Mouse (Mus musculus): ENCODE results near the gene Pigyl.
A peak's percentile ranks its signal among the peaks of the same experiment; 100 is the strongest.

Pigyl gene

DNA sequence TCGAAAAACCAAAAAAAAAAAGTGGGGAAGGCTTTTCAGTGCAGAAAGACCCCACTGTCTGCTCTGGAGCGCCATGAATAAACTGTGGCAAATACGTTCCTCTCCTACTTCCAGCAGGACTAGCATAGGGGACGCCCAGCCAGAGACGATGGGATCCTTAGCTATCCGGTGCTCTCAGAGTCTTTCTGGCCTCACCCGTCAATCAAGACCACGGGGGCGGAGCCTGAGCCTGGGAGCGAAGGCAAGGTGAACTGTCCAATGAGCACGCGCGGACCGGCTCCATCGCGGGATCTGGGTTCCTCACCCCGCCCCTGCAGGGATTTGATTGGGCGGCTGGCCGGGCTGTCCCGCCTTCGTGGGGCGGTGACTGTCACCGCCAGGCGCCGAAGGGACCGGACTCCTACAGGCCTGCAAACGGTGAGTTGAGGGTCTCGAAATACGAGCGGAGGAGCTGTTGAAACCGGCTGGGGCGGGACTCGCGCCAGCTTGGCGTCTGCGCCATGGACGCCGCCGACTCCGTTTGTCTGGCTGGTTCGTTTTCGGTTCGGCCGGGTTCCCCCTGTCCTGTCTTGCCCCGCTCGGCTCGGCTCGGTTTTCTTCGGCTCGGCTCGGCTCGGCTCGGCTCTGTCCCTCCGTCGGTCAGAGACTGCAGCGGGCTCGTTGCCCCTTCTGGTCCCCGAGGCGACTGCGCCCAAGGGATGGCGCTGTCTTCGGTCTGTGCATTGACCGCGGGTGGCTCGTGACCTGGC is at the start of gene Pigyl:
Pigyl (plus strand) TSS at position 350 of the 749 bp plus-strand sequence.
- DNase-seq: peak; percentile 99

DNA sequence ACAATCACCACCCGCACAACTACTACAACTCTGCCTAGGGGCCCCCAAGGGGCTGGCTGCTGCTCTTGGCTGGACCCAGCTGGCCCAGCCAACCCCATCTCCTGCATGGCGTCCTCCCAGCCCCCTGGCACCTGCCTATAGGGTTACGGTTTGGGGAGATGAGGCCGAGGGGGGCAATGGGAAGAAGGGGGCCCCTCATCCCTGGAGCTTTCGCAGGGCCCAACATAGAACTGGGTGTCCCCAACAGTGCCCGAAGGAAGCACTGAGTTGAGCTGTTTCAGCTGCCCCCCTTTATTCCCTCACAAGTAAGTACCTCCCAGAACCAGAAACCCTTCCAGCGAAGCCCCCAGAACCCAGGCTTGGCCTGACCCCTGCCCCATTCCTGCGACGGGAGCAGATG is 48.5 kb upstream of the Pigyl start:
- DNase-seq: no peak

DNA sequence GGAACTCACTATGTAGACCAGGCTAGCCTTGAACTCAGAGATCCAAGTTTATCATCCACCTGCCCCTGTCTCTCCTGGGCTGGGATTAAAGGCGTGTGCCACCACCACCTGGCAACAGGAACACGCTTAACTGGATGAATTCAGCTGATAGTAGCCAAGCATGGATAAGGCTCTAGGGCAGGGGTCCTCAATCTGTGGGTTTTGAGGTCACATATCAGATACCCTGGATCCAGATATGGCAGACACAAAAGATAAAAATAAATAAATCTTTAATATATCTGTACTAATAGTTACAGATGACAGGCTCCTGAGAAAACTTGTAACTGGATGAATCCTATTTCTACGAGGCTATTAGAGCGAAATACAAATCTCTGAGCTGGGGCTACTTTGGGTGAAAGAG is 41.0 kb upstream of the Pigyl start:
- DNase-seq: no peak

DNA sequence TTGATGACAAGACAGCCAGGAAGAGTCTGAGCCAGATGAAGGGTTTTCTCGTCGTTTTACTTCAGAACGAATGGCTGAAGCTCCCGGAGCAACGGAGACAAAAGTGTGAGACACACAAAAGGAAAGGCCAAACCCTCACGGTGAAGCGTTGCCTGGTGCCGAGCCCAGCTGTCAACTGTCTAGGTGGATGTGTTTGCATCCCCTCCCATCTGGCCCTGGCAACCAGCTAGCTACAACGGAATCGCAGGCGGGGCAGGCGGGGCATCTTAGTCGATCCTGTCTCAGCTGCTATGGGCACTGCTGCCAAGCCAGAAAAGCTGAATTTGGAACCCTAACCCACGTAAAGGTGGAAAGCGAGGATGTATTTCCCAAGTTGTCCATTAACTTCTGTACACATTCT is 40.6 kb upstream of the Pigyl start:
- peak; percentile 29 for DNase-seq

DNA sequence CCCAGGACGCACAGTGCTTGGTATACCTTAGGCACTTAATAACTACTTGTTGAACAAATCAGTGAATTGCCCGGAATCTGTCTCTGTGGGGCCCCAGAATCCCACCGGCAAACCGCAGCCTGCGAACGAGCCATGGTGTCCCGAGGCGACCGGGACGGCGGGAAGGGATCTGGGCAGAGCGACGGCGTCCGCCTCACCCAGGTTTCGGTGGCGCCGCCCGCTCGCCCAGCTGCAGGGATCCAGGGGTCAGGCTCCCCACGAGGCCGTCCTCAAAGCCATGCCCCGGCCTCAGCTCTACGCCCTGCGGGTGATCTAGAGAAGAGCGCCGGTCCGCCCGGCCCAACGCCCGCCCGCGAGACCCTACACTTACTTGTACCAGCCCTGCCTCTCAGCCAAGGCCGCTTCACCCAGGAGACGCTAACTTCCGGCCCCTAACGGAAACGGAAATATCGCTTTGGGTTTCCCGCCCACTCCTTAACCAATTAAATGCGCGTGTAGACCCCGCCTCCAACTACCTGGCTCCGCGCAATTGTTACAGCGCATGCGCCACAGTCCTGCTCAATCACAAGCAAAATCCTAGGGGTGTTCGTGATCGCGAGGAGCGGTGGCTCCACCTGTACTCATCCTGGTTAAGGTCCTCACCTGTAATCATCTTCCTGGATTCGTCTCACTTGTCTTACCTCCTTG is 39.8 kb upstream of the Pigyl start, which contains the start of gene Elof1:
Elof1 (minus strand) TSS at position 433 of the 687 bp plus-strand sequence.
- DNase-seq: peak; percentile 95

DNA sequence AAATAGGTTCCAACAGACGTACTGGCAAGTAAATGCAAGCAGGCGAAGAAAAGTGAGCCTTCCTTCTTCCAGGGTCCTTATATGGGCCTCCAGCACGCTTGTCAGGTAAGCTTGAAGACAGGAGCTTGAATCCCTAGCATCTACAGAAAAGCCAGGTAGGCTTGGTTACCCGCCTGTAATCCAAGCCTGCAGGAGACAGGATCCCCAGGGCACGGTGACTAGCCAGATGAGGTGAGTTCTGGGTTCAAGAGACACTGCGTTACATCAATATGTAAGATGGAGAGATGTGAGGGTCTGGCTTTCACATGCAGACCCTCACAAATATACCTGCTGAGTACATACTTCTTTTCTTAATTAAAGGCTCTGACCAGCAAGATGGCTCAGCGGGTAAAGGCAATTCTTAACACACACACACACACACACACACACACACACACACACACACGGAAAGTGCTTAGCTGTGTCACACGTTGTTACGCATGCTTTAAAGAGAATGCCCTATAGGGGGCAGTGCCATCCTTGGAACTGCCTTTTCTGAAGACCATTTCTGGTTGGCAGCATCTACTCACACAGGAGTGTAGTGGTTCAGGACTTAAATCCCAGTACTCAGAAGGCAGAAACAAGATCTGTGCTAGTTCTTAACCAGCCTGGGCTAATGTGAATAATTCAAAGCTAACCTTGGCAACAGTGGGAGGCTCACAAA is 38.7 kb upstream of the Pigyl start:
- peak; percentile 79 for DNase-seq

DNA sequence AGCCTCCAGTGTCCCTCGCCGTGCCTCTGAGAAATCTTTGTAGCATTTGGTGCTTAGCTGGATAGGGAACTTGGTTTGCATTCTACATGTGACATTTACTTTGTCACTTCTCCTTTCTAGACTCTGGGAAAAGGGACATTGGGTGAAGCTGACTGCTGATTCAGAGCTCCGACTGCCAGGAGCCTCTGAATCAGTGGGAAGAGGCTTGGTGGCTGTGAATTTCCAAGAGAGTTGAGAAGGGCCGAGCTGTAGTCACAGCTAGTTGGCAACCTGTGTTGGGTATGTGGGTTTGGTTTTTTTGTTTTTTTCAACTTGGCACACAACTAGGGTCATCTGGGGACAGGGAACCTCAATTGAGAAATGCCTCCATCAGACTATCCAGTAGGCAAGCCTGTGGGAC is 37.1 kb upstream of the Pigyl start:
- no peak for DNase-seq

DNA sequence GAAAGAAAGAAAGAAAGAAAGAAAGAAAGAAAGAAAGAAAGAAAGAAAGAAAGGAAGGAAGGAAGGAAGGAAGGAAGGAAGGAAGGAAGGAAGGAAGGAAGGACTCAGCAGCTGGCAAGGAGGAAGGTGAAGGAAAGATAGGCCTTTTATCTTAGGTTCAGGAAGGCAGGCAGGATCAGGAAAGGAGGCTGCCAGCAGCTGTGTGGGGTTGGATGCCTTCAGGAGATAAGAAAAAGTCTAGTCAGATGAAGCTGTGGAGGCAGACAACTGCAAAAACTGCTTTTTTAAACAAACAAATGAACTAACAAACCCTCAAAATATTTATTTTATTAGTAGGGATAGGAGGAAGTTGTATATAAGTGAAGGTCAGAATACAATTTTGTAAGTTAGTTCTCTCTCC is 35.1 kb upstream of the Pigyl start:
- DNase-seq: no peak

DNA sequence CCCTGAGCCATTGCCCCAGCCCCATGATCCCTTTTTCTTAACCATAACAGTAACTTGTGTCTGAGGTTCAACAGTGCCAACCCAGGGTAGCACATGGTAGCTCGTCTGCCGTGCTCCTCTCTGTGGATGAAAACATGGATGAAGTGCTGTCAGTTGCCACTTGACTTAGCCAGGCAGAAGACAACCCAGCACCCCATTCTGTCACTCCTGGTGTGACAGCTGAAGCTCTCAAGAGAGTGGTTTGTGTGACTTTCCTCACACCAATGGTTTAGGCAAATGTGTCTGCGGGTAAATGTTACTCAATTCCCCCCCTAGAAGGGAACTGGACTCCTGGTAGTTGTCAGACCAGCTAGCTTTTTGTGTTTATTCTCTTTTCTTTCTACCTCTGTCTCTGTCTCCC is 34.6 kb upstream of the Pigyl start:
- no peak for DNase-seq

DNA sequence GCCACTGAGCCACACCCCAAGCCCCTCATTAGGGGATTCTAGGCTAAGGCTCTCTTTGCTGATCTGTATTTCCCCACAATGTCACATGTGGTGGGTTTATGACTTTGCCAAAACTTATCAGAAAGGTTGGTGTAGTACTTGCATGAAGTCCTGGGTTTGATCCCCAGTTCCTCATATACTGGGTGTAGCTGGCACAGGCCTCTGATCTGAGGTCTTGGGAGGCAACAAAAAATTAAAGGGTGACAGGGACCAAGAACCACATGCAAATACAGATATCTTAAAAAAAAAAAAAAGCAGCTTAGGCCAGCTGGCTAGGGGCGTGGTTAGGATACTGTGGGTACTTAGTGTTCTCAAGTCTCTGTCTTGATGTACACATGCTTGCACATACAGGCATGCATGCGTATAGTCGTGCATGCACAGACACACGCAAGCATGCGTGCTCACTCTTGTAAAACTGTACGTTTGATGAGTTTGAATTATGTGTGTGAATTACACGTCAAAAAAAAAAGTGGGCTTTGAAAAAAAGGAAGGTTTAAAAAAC is 33.5 kb upstream of the Pigyl start:
- no peak for DNase-seq

DNA sequence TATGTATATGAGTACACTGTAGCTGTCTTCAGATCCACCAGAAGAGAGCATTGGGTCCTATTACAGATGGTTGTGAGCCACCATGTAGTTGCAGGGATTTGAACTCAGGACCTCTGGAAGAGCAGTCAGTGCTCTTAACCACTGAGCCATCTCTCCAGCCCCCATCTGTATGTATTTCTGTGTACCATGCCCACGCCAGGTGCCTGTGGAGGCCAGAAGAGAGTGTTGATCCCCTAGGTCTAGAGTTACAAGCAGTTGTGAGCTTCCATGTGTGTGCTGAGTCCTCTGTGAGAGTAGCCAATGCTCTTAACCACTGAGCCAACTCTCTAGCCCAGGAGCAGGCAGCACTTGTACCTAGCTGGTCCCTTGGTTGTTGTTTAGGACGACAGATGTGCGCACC is 32.5 kb upstream of the Pigyl start:
- no peak for DNase-seq

DNA sequence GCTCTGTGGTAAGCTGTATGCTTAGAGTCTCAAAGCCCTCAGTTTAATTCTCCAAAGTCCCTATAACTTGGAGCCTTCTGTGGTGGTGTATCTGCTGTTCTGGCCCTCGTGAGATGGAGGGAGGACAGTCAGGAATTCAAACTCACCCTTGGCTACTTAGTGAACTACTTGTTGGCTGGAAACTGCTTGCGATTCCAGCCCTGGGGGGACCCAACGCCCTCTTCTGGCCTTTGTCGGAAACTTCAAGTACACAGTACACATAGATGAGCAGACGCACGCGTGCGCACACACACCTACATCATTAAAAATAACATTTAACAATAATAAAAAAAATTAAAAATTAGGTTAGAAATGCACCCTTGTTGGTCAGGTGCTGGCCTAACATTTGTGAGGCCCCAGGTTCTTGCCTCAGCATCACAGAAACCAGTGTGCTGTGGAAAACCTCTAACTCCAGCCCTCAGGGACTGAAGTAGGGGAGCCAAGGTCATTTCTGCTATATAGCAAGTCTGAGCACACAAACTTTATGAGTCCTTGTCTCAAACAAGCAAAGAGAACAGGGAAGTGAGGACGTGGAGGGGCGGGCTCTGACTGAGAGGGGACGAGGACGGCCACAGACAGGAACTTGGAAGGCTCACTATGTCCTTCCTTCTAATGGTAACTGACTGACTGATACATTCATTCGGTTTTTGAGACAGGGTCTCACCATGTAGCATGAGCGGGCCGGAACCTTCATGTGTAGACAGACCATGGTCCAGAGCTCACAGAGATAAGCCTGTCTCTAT is 31.2 kb upstream of the Pigyl start:
- DNase-seq: no peak

DNA sequence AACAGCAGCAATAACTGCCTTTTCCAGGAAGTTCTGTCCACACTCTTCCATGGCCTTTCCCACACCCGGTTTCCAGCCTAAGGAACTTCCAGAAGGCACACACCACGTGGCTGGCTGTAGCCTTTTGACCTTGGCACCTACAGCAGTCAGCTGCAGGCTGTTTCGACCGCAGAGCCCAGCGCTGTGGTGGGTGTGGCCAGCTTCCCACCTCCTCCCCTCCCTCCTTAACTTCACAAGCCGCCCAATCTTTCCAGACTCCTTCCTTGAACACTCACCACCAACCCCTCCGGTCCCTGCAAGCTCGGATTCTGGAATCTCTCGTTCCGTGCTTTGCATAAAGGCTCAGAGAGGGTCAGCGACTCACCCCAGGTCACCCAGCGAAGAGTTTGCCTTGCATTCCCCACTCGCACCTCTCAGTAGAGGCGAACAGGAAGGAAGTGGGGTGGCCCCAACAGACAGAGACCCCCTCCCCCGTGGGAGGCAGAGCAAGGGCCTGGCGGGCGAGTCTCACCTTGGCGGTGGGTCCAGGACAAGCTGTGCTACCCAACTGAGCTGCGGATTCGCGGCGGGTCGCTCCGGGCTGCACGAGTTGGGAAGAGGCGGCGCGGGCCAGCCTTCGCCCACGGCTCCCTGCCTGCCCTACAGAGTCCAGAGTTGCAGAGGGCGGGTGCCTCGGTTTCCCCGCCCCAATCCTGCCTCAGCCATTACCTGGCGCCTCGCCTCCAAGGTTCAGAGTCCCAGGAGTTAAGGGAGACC is 25.2 kb upstream of the Pigyl start:
- DNase-seq: peak; percentile 90

DNA sequence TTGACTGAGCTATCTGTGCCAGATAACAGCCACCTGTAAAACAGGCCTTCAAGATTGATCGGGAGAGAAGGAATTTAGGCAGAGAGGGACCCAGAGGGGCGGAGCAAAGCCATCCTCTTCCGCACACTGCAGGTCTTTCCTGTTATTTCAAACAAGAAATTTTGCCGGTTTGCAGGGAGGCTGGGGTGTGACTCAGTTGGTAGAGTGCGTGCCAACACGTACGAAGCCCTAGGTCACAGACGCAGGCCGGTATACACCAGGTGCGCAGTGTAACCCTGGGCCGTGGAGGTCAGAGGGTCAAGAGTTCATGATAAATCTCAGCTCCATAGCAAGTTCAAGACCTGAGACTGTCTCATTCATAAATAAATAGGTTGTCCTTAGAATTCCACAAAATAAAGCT is 24.4 kb upstream of the Pigyl start:
- peak; percentile 46 for DNase-seq

DNA sequence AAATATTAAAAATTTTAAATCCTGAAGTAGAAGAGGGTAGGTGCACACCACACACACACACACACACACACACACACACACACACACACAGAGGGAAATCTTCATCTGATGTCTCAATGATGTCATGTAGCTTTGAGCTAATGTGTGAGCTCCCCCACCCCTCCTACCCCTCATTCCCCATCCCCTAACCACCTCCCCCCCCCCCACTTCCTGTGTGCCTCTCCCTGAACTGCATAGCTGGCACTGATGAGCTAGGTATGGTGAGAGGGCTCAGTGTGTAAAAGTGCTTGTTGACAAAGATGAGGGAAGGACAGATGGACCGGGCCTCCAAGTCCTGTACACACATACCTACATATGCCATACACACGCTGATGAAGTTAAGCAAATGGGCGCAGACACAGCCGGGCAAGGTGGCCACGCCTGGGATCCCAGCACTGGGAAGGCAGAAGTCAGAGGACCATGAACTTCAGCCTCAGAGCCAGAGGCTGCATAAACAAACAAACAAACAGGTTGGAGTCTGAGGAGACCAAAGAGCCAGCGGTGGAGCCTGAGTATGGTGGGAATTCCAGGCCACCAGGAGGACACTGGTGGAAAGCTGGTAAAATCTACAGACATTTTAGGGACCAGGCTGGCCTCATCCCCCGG is 22.3 kb upstream of the Pigyl start:
- peak; percentile 51 for DNase-seq

DNA sequence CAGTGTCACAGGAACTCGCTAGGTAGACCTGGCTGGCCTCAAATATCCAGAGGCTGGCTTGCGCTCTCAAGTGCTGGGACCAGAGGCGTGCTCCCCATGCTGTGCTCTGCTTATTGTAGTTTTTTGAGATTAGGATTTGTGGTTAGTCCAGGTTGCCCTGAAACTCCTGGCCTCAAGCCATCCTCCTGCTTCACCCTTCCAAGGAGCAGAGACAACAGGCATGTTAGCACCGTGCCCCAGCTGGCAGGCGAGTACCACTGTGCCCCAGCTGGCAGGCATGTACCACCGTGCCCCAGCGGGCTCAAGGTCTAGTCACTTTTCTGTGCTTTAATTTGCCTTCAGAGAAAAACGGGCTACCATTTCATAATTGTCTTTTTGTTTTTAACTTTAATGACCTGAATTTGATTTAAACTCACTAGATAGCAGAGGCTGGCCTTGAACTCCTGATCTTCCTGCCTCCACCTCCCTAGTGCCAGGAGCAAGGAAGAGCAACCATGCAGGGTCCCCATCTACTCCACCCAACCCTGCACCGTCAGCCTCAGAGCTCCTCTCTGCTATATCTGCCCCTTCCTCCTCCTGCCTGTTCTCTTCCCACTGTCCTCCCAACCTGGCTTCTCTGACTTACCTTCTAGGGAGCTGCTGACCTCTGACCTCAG is 21.5 kb upstream of the Pigyl start:
- peak; percentile 44 for DNase-seq

DNA sequence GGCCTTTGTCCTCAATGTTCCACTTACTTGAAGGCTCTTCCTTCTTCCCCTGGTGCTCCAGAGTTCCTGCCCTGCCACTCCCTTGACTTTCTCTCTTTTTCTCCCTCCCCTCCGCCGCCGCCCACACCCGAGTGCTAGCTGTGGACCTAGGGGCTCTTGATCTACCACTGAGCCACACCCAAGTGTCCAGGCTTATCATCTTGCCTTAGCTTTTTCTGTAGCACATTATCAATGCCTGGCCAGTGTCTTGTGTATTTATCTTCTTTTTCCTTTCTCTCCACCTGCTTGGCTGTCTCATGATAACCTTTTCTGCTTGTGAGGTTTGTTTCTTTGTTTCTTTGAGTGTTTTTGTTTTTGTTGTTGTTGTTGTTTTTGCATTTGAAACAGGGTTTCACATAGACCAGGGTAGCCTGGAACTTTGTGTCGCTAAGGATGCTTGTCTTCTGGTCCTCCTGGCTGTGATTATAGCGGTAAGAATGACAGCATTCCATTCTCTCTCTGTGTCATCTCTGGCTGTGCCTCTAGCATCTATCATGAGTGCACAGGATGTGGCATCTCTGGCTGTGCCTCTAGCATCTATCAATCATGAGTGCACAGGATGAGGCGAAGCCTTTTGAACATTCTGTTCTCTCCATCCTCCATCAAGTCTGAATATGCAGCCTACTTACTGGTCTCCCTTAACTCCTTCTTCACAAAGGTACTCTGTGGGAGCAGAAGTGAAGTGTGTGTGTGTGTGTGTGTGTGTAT is 20.8 kb upstream of the Pigyl start, which contains the start of gene Acp5:
Acp5 (minus strand) TSS at position 68 of the 747 bp plus-strand sequence.
- DNase-seq: peak; percentile 49

DNA sequence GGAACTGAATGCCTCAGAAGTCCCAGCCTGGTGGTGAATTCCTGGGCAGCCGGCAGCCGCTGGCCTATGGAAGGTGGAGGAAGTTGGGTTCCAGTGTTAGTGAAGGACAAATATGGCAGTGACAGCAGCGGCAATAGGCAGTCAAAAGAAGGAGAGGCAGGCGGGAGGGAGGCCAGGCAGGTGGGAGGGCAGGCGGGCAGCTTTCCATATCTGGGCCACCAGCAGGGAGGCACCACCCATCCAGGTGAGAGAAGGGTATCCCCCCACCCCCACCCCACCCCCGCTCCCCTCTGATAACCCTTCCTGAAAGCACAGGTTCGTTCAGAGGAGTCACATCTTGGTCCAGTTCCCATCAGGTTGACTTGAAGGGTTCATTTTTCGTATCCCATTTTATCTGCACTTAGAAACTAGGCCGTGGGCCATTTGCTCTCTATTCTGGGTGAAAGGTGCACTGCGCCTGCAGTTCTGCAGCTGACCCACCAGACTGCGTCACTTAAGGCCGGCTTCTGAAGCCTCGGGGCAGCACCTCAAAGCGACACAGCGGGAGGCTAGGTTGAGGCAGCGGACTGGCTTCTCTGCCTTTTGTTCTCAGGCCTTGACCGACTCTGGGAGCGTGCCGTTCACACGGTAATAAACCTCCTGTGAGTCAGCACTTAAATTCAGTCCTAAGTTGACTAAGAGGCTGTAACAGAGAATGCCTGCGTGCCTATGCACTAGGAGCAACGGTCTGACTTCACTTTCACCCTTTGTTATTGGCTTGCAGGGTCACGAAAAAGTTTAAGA is 19.7 kb upstream of the Pigyl start:
- DNase-seq: no peak

DNA sequence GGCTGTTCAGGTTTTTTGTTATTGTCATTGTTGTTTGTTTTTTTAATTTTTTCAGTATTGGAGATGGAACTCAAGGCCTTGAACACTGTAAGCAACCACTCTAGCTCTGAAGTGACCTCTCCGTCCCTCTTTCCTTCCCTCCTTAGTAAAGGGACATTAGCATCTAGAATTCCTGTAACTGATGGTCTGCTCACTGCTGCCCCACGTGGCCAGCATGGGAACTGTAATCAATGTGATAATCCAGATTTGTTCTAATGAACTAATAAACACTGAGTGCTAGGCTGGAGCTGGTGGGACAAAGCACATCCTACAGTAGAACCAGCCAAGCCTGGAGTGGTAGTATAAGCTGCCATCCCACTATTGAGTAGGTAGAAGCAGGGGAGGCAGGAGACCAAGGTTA is 18.2 kb upstream of the Pigyl start:
- DNase-seq: peak; percentile 29

Measured in thymus, postnatal 14 days (tissue).